Mouse (Mus musculus) forebrain, embryonic 13.5 days (tissue): ENCODE results near the gene Astn1. TPM values are rescaled to one million over a fixed set of nuclear protein-coding genes. Genes with fewer than 3 reads are reported as not detected.

Experiments
- ATAC-seq: fragments of 200-750 bp; cut with Nextera tagmentation; 2 replicates; pipeline ENCODE4 v1.8.0; 2017
- H3K27ac ChIP-seq: fragments of 300-500 bp; sonication (generic); 2 replicates; pipeline ENCODE4 v1.5.1; 2015; ENCODE audit warnings: inconsistent platforms, mild to moderate bottlenecking, moderate library complexity
- H3K27me3 ChIP-seq: fragments of 300-500 bp; sonication (generic); 2 replicates; pipeline ENCODE4 v1.6.1; 2015; ENCODE audit warnings: mild to moderate bottlenecking, inconsistent platforms
- H3K36me3 ChIP-seq: fragments of 300-500 bp; sonication (generic); 2 replicates; pipeline ENCODE4 v1.6.1; 2015; ENCODE audit warnings: mild to moderate bottlenecking, inconsistent platforms; ENCODE audit not compliant: poor library complexity, severe bottlenecking
- H3K4me1 ChIP-seq: fragments of 300-500 bp; sonication (generic); 2 replicates; pipeline ENCODE4 v1.6.1; 2015; ENCODE audit warnings: inconsistent platforms
- H3K4me2 ChIP-seq: fragments of 300-500 bp; sonication (generic); 2 replicates; pipeline ENCODE4 v1.6.1; 2015; ENCODE audit warnings: inconsistent platforms, mild to moderate bottlenecking, moderate library complexity
- H3K4me3 ChIP-seq: fragments of 300-500 bp; sonication (generic); 2 replicates; pipeline ENCODE4 v1.5.1; 2015; ENCODE audit warnings: mild to moderate bottlenecking, inconsistent platforms
- H3K9ac ChIP-seq: fragments of 300-500 bp; sonication (generic); 2 replicates; pipeline ENCODE4 v1.6.1; 2015; ENCODE audit warnings: mild to moderate bottlenecking, inconsistent platforms
- H3K9me3 ChIP-seq: fragments of 300-500 bp; sonication (generic); replicated peaks from 2 replicates; pipeline ENCODE4 v1.6.1; 2016; ENCODE audit warnings: inconsistent platforms
- WGBS: fragments of 180-500 bp; shearing (Covaris S2); methylation state at CpG from one replicate; pipeline ENCODE4 v1.1.7; 2015; 5-methylcytosine and 5-hydroxymethylcytosine counted together
- polyA plus RNA-seq: library from polyadenylated mRNA; unstranded; fragments of >200 nt; fragmentation: Nextera tagmentation; extraction: Ambion mirVana; gene quantifications from 2 replicates; pipeline ENCODE4 v1.2.1, GENCODE M21; 2015

Astn1 gene
- polyA plus RNA-seq, 1 experiment from 2014 or later = 24.7 TPM

DNA sequence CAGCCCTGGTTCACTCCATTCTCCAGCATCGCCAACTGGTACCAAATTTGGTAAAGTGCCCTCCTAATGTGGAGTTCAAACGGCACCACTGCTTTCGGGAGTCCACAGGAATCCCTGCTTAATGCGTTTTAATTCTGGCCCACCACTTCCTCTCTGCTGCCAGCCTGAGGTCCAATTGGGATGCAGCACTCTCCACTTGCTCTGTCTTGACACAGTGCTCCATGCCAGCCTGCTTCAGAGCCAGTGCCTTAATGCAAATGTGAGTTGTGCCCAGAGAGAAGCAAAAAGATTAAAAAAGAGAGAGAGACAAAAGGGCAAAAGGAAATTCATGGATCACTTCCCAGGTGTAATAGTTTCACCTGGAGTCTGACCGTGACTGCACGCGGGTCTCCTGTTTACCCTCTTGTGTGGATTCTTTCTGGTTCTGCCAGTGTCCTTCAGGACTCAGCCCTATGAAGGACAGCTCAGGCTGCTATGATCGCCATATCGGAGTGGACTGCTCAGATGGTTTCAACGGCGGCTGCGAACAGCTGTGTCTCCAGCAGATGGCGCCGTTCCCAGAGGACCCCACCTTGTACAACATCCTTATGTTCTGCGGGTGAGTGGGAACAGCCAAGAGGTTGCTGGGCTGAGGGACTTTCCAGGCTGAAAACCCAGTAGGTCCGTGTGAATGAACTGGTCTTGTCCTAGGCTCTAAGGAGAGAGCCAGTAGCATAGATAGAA is 234.8 kb downstream of the Astn1 start:
- H3K4me3 ChIP-seq = no peak overlapping the region
- no peak overlapping the region for H3K4me2 ChIP-seq
- 40% methylated on average over 16 of the region's 16 CpGs for WGBS
- no peaks in the 10 kb centered on the region for H3K4me1 ChIP-seq
- H3K36me3 ChIP-seq = peaks cover 35% of the 10 kb centered on the region
- 0 out of 2 replicates have a peak, but pooled peaks have one; percentile 33 for ATAC-seq
- no peak overlapping the region for H3K9ac ChIP-seq
- no peaks in the 10 kb centered on the region for H3K27me3 ChIP-seq
- no peak overlapping the region for H3K27ac ChIP-seq
- no peaks in the 10 kb centered on the region for H3K9me3 ChIP-seq

DNA sequence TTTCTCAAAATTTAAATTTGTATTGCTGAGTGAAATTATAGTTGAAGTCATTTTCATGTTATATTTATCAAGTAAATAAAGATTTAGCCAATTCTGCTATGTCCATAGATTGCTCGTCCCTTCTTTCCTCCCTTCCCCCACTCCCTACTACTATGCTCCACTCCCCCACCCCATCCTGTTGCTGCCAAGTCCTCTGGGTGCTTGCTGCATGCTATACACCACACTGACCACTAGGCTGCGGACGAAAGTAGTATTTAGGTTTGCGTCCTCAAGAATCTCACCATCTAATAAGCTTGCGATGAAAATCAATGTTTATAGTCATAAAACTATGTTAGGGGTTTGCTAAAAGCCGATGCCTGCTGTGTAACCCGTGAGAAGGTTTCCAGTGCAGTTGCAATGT is 235.9 kb downstream of the Astn1 start:
- Histone ChIP-seq H3K4me2 (no peak overlapping the region), H3K36me3 (peaks cover 27% of the 10 kb centered on the region)
- 80% methylated on average over 7 of the region's 7 CpGs for WGBS

DNA sequence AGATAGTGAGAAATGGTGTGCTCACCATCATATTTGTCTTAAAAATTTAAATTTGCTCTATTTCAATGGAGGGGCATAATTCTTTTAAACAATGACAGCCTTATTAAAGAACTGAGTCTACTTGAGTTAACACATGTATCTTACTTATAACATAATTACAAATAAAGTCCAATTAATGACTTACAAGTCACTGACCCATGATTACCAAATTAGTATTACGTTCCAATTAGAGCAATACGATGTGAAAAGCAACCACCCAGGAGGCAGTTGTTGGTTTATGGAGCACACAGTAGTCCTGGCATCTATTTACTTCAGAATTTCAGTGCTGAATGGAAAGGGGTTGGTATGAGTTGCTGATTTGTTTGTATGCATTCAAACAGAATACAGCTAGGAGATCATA is 237.4 kb downstream of the Astn1 start:
- no peak for ATAC-seq
- H3K27me3 ChIP-seq = no peaks in the 10 kb centered on the region
- no peaks in the 10 kb centered on the region for H3K4me1 ChIP-seq
- H3K4me3 ChIP-seq = no peak overlapping the region
- 57% methylated on average over 2 of the region's 2 CpGs for WGBS
- H3K9me3 ChIP-seq = no peaks in the 10 kb centered on the region
- no peak overlapping the region for H3K27ac ChIP-seq
- H3K36me3 ChIP-seq = peaks cover 21% of the 10 kb centered on the region
- no peak overlapping the region for H3K9ac ChIP-seq
- no peak overlapping the region for H3K4me2 ChIP-seq

More for the DNA sequence above, 235.9 kb downstream of the Astn1 start:
- no peaks in the 10 kb centered on the region for H3K9me3 ChIP-seq
- no peak overlapping the region for H3K9ac ChIP-seq
- no peak for ATAC-seq
- H3K4me1 ChIP-seq = no peaks in the 10 kb centered on the region
- H3K27ac ChIP-seq = no peak overlapping the region
- H3K27me3 ChIP-seq = no peaks in the 10 kb centered on the region
- no peak overlapping the region for H3K4me3 ChIP-seq

DNA sequence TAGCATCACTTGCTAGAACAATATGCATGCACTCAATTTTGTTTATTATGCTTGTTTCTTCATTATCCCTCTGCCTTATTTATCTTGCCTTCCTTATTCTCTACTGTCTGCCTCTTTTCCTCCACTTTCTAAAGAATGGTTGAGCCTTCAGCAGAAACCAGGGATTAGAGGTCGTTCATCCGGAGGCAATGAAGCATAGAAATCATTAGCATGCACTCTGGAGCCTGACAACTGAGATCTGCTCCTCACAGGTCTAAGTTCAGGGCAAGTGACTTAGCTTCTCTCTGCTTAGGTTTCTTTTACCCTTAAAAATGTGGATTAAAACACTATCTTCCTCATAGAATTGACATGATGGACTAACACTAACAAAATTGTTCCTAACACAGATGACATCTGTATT is 241.0 kb downstream of the Astn1 start:
- no peak overlapping the region for H3K27ac ChIP-seq
- H3K36me3 ChIP-seq = peaks cover 29% of the 10 kb centered on the region
- H3K4me3 ChIP-seq = no peak overlapping the region
- 9% methylated on average over 2 of the region's 2 CpGs for WGBS
- no peaks in the 10 kb centered on the region for H3K9me3 ChIP-seq
- no peaks in the 10 kb centered on the region for H3K27me3 ChIP-seq
- no peak overlapping the region for H3K9ac ChIP-seq
- no peak for ATAC-seq
- H3K4me1 ChIP-seq = no peaks in the 10 kb centered on the region
- H3K4me2 ChIP-seq = no peak overlapping the region

DNA sequence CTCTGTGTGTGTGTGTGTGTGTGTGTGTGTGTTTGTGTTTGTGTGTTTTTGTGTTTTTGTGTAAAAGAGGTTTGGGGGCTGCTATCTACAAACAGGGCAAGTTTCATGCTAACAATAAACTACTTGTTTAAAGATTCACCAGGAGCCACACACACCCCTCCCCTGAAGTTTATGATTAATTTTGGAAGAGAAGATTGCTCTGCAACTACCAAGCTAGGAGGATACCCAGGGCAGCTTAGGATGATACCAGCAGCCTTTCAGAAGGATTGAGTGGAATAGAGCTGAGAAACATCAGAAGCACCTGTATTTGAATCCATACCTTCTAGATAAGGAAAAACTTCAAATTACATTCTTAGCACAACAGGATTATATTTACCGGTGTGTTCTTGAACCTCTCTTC is 242.1 kb downstream of the Astn1 start:
- H3K4me2 ChIP-seq = no peak overlapping the region
- no peak overlapping the region for H3K4me3 ChIP-seq
- H3K27ac ChIP-seq = no peak overlapping the region
- H3K4me1 ChIP-seq = no peaks in the 10 kb centered on the region
- no peaks in the 10 kb centered on the region for H3K27me3 ChIP-seq
- no peak for ATAC-seq
- no peaks in the 10 kb centered on the region for H3K9me3 ChIP-seq
- no peak overlapping the region for H3K9ac ChIP-seq
- WGBS = 89% methylated on average over 1 of the region's 1 CpGs
- peaks cover 33% of the 10 kb centered on the region for H3K36me3 ChIP-seq

DNA sequence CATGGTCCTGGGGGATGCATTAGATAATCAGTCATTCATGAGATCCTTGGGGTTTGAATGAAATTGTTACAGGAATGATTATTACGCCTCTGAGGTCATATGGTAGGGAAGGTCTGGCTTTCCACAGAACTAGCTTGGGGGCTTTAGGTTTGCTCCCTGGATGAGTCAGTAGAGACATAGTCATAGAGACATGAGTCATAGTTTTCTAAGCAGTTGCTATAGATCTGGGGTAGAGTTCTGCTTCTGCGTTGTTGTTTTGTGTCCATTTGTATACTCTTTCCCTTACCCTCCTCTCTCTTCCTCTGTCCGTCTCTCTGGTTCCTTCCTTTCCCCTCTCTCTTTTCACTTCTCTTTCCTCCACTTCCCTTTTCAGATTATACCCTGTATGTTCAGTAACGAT is 243.5 kb downstream of the Astn1 start:
- Histone ChIP-seq H3K4me2 (no peak overlapping the region), H3K4me3 (no peak overlapping the region), H3K27me3 (no peaks in the 10 kb centered on the region), H3K9me3 (no peaks in the 10 kb centered on the region), H3K27ac (no peak overlapping the region), H3K36me3 (peaks cover 31% of the 10 kb centered on the region), H3K4me1 (no peaks in the 10 kb centered on the region), H3K9ac (no peak overlapping the region)
- WGBS = 90% methylated on average over 4 of the region's 4 CpGs
- no peak for ATAC-seq

DNA sequence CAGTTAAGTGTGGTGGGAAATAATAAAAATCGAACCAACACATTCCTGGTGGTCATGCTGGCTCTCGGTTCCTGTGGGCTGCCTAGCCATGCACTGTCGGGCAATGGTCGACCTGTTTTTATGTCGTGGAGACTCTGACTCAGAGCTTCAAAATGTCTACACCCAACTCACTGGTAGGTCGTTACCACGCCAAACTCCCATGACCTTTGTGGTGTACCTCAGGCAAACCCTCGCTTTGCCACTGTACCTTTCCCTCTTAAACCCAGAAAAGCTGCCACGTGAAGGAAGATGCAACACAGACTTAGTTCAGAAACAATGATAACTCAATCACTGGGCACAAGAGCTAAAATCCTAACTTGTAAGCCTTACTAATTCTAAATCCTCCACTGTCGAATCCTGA is 244.3 kb downstream of the Astn1 start:
- Histone ChIP-seq H3K4me3 (no peak overlapping the region), H3K4me2 (no peak overlapping the region), H3K9me3 (no peaks in the 10 kb centered on the region), H3K36me3 (peaks cover 34% of the 10 kb centered on the region), H3K9ac (no peak overlapping the region), H3K27me3 (no peaks in the 10 kb centered on the region), H3K27ac (no peak overlapping the region), H3K4me1 (no peaks in the 10 kb centered on the region)
- ATAC-seq = no peak
- WGBS = 95% methylated on average over 10 of the region's 10 CpGs

DNA sequence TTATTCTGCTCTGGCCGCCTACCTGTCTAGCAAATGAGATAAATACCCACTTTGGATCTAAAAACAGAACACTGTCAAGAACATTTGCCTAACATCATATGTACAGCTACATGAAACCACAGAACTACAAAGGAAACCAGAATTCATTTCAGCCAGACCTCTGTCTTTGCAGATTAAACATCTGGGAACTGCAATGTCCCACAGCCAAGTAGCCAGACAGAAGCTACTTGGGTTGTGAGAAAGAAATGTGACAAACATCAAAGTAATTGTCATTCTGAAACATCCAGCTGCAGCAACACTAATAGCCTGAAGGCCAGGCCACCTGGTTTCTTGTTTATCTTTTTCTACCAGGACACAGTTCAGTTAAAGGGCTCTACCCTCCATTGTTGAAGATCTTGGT is 245.1 kb downstream of the Astn1 start:
- Histone ChIP-seq H3K9ac (no peak overlapping the region), H3K36me3 (peaks cover 35% of the 10 kb centered on the region), H3K4me1 (no peaks in the 10 kb centered on the region), H3K9me3 (no peaks in the 10 kb centered on the region), H3K4me2 (no peak overlapping the region), H3K27me3 (no peaks in the 10 kb centered on the region), H3K4me3 (no peak overlapping the region), H3K27ac (no peak overlapping the region)
- WGBS = 88% methylated on average over 1 of the region's 1 CpGs
- ATAC-seq = no peak

DNA sequence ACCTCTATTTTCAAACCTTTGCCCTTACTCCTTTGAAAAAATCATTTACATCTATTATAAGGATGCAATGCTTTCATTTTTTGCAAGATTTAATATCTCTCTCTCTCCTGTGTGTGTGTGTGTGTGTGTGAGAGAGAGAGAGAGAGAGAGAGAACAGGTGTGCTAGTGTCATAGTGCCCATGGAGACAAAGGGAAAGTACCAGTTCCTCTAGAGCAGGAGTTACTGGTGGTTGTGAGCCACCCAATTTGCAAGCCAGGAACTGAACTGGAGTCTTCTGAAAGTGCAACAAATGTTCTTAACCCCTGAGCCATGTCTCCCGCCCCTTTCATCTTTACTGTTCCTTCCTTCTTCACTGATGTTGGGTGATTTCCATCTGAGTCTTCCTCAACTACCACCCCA is 253.1 kb downstream of the Astn1 start:
- Histone ChIP-seq H3K27me3 (no peaks in the 10 kb centered on the region), H3K4me3 (no peak overlapping the region), H3K4me2 (no peak overlapping the region), H3K9ac (no peak overlapping the region), H3K9me3 (no peaks in the 10 kb centered on the region), H3K36me3 (peaks cover 43% of the 10 kb centered on the region), H3K27ac (no peak overlapping the region), H3K4me1 (no peaks in the 10 kb centered on the region)
- 94% methylated on average over 1 of the region's 1 CpGs for WGBS
- no peak for ATAC-seq

DNA sequence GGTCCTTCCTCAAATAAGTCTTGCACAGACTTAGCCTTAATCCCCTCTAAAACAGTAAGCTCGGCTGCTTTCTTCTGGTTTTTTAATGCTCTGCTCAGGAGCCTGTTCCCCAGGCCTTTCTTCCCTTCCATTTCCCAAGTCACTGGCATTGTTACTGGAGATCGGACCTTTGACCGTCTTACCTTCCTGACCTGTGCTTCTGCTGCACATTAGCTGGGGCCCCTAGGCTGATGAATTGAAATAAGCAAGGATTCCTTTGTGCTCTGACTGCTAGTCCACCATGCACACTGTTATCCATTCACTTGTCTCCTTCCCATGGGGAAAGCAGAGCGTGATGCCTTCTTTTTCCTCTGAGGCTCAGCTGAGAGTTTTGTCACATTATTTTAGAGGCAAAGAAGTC is 255.9 kb downstream of the Astn1 start:
- Histone ChIP-seq H3K9ac (no peak overlapping the region), H3K36me3 (peaks cover 24% of the 10 kb centered on the region), H3K4me2 (no peak overlapping the region), H3K4me1 (no peaks in the 10 kb centered on the region), H3K4me3 (no peak overlapping the region), H3K9me3 (no peaks in the 10 kb centered on the region), H3K27me3 (no peaks in the 10 kb centered on the region), H3K27ac (no peak overlapping the region)
- 36% methylated on average over 4 of the region's 4 CpGs for WGBS
- no peak for ATAC-seq

DNA sequence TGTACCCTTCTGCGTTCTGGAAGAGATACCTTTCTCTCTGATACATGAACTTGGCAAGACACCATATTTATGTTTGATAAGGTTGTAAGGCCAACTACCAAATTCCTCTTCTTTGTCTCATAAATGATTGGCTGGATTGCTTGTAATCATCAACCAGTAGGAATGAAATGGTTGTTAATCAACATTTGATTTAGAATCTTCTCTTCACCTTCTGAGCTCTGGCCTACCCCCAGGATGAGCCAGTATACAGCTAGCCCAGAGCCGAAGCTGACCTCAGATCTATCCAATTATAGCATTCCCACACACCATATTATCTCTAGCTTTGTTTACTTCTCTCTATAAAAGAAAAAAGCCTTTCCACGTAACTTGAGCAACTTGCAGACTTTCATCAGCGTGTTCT is 270.9 kb downstream of the Astn1 start:
- WGBS = 84% methylated on average over 4 of the region's 4 CpGs
- H3K4me1 ChIP-seq = no peaks in the 10 kb centered on the region
- no peak overlapping the region for H3K4me3 ChIP-seq
- H3K9me3 ChIP-seq = no peaks in the 10 kb centered on the region
- H3K4me2 ChIP-seq = no peak overlapping the region
- ATAC-seq = no peak
- H3K9ac ChIP-seq = no peak overlapping the region
- no peaks in the 10 kb centered on the region for H3K27me3 ChIP-seq
- no peak overlapping the region for H3K27ac ChIP-seq
- peaks cover 6% of the 10 kb centered on the region for H3K36me3 ChIP-seq

DNA sequence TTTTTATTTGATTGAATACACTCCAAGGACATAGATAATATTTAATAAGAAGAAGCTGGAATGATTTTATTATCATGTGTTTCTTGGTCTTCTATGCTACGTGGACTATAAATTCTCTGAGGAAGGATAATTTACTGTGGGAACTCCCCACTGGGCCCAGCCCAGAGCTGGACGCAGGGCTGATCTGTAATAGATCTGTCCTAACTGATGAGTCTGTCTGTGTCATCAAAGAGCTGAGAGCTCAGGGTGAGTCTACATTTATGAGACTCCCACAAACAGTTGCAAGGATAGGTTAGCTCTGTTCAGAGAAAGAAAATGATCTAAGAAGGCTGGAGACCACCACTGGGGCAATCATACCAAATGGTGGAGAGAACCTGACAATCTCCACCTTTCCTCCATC is 271.4 kb downstream of the Astn1 start:
- Histone ChIP-seq H3K36me3 (peaks cover 6% of the 10 kb centered on the region), H3K4me2 (no peak overlapping the region), H3K4me1 (no peaks in the 10 kb centered on the region), H3K27ac (no peak overlapping the region), H3K4me3 (no peak overlapping the region), H3K27me3 (no peaks in the 10 kb centered on the region), H3K9ac (no peak overlapping the region), H3K9me3 (no peaks in the 10 kb centered on the region)
- WGBS = 88% methylated on average over 2 of the region's 2 CpGs
- no peak for ATAC-seq

DNA sequence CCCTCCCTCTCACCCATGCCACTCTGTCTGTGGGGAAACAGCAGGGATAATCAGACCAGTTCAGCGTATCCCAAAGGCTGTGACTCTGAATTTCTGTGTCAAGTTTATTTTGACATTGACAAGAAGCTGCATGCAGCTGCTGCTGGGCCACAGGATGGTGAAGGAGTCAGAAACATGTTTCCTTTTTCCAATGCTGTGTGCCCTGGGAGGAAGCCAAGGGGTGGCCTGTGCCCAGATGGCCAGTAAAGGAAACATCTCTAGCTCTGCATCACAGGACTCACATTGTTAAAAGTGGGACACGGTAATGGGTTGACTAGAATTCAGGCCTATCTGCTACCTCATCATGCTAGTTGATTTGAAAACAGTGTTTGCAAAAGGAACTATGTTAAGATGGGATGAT is 279.2 kb downstream of the Astn1 start:
- Histone ChIP-seq H3K27me3 (no peaks in the 10 kb centered on the region), H3K4me2 (no peak overlapping the region), H3K9me3 (no peaks in the 10 kb centered on the region), H3K9ac (no peak overlapping the region), H3K4me1 (no peaks in the 10 kb centered on the region), H3K36me3 (peaks cover 16% of the 10 kb centered on the region), H3K4me3 (no peak overlapping the region), H3K27ac (no peak overlapping the region)
- WGBS = 92% methylated on average over 2 of the region's 2 CpGs
- ATAC-seq = no peak
